Mouse (Mus musculus) gonadal fat pad, adult 2 months (tissue): ENCODE data around the gene Ufc1. TPM values are rescaled to one million over a fixed set of nuclear protein-coding genes. Genes with fewer than 3 reads are reported as not detected.
"Not testable (repeated sequence)": the region's sequence is repeated elsewhere in the genome, so short reads cannot be mapped to it uniquely, and the experiment has no call there.

Experiments used
- DNase-seq: peaks from one replicate; pipeline ENCODE4 v3.0.0-alpha.2; 2012; ENCODE audit warnings: low read depth
- polyA plus RNA-seq: library from polyadenylated mRNA; depleted of rRNA; stranded (reverse); fragments of >200 nt; gene quantifications from 2 replicates; pipeline ENCODE4 v1.2.3, GENCODE M21; 2012; rRNA removed

Ufc1 gene
- polyA plus RNA-seq: 42.7 and 47.2 TPM in 2 replicates

DNA sequence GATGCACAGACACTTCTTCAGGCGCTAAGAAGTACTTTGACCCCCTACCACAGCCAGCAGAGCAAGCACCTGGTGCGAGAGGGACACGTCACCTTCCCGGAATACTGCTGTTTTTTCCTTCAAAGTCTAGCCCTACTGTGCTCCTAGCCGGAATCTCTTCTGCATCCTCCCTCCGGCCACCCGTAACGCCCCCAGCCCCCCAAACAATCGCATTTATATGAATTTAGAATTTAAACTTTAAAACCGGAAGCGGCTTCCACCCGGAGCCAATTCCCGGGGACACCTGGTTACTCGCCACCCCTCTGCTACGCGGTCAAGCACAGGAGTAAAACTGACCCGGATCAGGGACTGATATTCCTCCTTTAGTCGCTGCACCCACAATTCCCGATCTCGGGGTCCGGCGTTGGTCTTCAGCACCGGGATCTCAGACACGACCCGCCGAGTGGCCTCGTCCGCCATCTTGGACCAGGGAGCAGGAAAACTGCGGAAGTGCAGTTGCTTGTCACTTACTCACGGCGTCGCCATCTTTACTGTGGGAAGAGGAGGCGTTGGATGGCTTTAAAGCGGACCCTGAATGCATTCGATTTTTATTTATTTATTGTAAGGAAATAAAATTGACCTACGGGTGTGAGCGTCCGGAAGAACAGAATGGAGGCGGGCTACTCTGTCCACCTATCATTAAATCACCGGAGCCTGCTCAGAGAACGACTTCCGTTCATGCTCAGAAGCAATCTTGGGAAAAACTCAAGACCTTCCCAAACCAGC is at the start of gene Ufc1:
Ufc1 (minus strand) TSS at position 727 of the 765 bp plus-strand sequence.
- no peak for DNase-seq

DNA sequence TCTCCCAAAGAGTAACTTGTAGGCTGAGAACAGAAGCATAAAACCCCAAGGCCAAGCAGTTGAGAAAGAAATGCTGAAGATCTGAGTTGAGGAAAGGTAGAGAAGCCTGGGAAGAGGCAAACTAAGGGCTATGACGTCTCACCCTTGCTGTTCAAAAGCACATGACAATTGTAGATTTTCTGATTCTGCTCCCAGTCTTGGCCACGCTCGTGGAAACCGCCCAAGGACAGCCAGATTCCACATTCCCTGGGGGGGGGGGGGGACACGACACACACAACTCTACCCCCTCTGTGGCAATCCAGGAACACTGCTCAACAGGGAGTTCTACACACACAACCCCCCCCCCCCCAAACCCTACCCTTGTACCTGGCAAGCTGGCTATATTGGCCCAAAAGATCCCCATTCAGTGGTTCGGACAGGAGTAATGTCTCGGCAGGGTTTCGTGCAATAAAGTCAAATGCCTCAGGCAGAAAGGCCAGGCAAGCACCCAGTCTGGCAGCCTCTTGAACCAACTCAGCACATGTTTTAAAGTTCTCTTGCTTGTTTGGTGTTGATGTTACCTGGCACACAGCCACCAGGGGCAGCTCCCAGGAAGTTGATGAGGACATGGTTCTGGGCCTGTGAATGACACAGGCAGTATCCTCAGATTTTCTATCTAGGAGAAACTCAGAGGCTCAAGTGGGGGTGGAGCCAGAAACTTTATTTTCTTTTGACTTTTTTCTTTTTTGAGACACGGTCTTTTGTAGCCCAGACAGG is 49.3 kb upstream of the Ufc1 start:
- no peak for DNase-seq

DNA sequence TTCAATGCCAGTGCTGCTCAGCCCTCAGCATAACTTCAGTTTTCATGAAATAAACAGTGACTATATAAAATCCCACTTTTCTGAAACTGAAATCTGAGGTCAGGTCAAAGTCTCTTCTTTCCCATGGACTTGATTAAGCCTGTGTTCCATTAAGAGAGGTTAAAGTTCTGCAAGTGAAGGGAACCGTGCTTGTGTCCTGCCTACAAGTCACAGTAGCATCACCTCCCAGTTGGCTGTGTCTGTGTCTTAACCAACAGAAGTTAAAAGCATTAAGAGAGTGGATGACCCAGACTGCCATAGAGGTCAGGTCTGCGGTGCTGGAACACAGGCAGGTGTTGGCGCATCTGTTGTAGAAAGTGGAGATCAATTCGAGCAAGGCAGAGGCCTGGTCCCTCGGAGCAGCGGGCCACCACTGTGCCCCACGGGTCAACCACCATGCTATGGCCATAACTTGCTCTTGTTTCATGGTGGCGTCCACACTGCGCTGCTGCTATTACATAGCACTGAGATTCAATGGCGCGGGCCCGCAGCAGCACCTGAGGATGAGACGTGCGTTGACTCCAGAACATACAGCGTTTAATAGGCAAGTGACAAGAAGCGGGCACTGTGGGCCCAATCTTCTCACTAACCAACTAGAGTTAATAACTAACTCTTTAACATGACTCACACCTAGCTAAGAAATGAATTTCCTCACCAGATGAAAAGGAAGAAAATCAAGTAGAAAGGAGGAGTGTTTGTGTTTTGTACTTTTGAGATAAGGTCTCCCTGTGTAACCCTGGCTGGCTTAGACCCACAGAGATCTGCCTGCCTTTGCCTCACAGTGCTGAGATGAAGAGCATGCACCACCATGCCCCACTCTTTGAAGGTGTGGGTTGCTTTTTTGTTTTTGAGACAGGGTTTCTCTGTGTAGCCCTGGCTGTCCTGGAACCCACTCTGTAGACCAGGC is 47.7 kb upstream of the Ufc1 start:
- DNase-seq: no peak

DNA sequence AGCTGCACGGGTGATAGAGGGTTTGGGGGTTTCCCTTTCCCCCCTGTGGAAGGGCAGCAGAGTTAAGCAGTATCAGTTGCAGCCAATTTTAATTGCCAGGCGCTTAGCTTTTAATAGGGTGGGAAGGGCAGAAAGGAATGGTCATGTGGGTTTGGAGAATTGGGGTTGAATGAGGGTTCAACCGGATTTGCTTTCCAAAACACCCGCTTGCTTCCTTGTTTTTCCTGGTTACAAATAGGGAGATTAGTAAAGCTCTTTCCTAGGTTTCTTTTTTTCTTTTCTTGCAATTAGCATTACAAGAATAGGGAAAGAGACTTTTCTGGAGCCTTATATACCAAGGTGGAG is 35.4 kb upstream of the Ufc1 start:
- no peak for DNase-seq

DNA sequence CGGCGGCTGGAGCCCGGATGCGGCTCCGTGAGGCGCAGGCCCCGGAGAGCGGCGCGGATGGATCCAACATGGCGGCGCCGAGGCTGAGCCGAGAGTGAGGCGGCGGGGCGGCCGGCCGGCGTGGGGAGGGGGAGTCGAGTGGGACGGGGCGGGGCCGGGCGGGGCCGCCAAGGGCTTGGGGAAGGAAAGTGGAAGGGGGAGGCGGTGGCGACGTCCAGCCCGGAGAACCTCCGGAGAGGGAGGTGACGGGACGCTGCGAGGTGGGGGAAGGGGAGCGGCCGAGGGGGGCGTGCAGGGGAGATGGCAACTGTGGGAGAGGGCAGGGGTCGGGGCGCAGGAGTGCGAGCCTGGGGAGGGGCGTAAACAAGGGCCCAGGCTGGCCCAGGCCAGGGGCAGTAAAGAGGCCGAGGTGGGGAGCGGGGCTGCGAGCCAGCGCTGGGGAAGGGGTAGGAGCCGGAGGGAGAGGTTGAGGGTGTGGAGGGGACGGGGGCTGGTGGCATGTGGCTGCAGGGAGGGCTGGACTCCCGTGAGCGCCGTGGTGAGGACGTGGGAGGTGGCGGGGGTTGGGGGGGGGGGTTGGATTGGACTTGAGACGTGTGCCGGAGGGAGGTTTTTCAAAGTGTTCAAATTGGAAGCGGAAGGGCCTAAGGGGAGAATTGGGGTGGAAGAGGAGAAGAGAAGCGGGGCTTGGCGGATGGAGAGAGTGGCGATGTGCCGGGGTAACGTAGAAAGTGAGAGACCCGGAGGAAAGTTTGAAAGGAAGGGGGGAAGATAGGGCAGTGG is 34.8 kb upstream of the Ufc1 start:
- no peak for DNase-seq

DNA sequence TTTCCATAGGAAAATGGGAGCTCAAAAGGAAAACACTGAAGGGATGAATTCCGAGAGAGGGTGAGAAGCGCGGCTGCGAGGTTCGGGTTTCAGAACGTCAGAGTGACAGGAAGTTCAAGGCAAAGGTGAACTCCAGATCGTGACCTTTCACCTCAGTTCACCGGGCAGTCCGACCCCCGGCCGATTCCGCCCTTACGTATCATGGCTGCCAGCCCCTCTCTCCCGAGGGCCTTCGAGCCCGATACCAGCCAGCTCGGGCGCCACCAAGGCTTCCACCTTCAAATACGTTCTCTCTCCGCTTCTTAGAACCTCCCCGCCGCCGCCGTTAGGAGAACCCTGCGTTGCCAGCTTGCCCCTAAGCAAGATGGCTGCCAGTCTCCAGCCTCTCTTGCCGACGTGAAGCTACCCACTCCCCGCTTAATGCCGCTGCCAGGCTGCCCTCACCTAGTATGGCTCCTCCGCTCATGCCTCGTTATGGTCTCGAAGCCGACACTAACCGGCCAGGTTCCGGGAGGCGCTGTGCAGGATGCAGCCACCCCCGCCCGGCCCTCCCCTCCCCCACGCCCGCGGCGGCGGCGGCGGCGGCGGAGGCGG is 34.1 kb upstream of the Ufc1 start, which contains the start of gene Dedd:
Dedd (plus strand) TSS at position 307 of the 594 bp plus-strand sequence.
- DNase-seq: no peak

DNA sequence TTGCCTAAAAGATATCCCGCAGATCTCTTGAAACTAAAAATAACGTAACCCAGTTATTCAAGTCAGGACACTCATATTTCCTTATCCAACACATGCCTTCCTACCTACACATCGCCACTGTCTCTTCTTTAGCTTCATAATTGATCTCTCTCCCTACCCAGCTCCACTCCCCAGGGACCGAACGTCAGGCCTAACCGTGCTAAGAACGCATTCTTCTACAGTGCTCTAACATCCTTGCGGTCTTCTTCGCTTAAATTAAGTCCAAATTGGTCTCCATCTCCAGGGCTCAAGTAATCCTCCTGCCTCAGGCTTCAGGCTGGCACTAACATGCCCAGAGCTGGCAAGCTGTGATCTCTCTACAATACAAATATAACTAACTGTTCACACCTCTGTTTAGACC is 33.4 kb upstream of the Ufc1 start:
- DNase-seq: no peak

DNA sequence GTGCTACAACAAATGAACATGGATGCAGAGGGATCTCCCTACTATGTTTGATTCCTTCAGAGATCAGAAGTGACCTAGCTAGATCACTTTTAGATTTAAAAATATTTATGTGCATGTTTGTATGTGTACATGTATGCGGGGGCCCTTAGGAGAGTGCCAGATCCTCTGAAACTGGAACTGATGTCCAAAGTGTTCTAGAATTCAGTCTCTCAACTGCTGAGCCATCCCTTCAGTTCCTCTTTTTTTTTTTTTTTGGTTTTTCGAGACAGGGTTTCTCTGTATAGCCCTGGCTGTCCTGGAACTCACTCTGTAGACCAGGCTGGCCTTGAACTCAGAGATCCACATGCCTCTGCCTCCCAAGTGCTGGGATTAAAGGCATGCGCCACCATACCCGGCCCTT is 31.8 kb upstream of the Ufc1 start:
- not testable (repeated sequence) for DNase-seq

DNA sequence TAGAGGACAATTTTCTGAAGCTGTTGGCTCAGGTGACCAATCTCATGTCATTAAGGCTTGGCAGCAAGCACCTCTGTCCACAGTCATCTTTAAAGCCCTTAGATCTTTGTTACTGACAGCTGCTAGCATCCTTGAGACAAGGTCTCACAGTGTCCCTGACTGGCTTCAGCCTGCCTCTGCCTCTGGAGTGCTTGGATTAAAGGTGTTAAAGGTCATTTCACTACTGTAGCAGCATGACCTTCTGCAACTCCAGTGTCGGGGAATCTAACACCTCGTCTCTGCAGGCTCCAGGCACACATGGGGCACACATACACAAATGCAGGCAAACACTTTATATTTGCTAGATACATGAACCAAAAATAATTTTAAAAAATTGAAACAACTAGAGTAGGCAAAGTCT is 30.7 kb upstream of the Ufc1 start:
- no peak for DNase-seq

DNA sequence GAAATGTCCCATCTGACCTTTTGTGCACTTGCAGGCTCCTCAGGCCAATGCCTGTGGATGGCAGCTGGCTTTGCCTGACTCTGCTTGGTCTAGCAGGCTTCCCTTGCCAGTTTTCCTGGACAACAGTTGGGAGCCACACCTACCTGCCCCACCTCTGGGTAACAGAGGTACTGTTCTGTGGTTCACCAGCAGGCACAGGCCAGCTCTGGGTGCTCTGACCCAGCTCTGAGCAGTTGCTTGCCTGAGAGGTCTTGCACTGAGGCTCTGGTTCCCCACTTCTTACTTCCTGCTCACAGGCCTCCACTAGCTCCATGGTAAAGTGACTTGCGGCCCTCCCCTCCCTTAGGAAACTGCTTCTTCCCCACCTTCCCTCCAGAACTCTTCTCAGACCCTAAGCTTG is 27.2 kb upstream of the Ufc1 start:
- DNase-seq: no peak

DNA sequence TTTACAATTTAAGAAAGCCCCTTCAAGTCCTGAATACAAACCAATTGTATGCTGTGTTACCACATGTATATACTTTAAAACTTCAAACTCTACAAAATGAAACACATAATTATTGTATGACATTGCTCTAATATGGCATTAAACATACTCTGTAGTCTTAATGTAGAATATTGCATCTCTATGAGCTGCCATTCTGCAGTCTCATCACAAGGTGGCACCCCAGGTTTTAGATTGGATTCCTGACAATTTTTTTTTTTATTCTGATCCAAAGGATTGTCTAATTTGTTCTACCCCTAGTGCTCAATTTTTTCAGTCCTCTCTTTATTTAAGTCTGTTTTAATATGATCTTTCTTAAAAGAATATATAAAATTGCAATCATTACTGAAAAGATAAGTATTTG is 26.6 kb upstream of the Ufc1 start:
- DNase-seq: no peak

DNA sequence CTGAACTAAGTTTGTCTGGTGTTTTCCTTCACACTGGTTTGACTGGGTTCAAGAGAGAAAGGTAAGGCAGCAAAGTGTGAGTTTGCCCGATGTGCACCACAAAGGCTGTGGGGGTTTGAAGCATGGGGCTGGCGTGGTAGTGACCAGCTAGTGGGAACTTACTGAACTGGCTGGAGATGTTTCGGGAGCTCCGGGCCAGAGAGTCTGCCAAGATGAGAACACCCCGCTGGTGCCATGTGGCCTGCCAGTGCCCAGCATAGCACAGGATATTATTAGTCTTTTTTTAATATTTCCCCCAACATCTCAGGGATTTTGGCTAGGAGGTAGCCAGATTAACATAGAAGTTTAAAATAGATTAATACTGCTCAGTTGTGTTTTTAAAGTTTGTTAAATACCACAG is 25.3 kb upstream of the Ufc1 start:
- no peak for DNase-seq

DNA sequence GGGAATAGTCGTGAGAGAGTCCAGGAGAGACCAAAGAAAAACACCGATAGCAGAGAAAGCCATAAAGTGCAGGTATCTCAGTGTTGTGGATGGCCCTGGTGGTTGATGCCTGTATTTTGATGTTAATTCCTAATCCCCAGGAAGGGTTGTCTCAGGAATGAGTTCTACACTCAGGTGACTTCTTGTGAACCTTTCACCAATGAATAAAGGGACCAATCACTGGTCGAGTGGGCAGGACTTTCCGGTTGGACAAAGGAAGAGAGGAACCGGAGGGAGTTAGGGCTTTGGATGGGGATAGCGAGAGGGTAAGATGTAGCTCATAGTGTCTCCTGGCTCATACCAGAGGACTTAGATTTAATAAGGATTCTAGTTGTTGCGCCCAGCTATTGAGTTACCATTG is 24.9 kb upstream of the Ufc1 start:
- no peak for DNase-seq

DNA sequence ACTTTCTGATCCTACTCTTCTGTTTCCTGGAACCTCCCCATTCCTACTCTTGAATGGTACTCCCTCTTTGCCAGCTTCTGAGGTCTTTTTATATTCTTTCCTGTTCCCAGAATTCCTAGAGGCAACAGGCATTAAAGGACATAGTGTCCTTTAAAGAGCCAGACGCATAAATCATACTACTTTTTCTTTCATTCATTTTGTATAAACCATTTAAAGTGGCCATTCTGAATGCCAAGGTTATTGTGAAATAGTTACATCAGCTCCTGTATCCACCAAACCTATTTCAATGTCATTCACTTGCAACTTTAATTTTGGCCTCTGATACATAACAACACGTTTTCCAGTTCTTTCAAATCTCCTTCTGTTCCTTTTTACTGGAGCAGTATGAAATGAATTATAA is 14.5 kb upstream of the Ufc1 start:
- DNase-seq: no peak

DNA sequence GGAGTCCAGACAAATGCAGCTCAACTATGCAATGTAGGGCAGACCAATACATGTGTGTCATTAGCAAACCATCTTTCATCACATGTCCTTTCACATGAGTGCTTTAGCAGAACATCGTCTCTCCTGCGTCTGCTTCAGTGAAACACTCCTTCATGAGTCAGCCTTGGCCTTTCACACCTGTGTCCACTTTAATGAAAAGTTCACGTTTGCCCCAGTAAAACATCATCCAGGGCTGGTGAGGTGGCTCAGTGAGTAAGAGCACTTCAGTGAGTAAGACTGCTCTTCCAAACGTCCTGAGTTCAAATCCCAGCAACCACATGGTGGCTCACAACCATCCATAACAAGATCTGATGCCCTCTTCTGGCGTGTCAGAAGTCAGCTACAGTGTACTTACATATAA is 11.3 kb upstream of the Ufc1 start:
- not testable (repeated sequence) for DNase-seq

DNA sequence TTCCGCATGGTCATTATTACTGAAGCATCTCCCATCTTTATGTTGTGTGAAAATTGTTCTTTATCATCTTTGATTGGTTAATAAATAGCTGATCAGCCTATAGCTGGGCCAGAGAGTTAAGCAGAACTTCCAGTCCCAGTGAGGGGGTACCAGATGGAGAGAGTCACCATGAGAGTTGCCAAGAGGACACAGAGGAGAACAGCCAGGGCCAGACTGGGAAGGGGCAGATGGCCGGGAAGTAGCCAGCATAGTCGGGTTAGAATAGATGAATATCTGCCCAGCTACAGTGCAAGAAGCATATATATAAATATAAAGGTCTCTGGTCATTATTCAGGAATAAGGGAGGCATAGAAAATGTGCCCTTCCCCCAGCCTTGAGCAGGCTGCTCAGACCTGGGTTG is 3.4 kb upstream of the Ufc1 start:
- DNase-seq: no peak

DNA sequence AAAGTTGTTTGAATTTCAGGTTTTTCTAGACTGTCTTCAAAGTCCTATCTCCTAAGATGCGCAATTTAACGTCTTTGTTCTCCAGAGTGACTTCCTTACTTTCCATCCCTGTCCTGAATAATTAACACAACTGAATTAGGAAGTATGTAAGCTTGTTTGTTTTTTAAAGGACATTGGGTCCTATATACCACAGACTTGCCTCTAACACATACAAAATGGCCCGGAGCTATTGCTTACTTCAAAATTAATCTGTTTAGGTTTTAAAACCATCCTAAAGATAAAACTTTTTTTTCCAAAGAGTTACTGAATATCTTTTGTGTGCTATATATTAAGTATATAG is 209 bp upstream of the Ufc1 start:
- DNase-seq: no peak

DNA sequence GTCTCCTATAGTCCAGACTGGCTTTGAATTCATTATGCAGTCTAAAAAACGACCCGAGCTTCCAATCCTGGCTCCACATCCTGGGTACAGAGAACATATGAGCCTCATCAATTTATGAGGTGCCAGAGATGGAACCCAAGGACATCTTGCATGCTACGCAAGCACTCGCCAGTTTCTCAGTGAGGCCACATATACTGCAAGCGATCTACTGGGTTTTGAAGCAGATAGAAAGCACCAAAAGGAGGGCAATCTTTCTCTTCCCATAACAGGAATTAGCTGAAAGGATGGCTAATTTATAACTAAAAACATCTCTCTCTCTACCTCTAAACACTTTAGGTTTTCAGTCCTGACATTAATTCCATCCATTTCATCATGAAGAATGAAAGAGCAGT is 922 bp downstream of the Ufc1 start:
- no peak for DNase-seq

DNA sequence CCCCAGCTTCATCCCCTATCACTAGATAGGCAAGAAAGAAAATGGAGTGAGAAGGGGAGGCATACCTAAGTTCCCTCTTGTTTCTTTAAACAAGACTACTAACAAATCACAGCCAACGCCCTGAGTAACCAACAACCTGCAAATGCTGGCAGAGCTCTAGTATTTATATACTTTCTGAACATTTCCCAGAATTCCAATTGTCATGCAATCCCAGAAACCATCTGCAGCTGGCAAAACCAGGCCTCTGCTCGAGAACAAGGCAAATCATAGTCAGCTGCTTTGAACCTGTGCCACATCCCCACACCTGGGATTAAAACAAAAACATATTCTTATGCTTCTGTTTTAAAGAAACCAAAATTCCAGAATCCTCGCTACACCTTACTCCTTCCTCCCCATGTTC is 1.5 kb downstream of the Ufc1 start:
- DNase-seq: no peak

DNA sequence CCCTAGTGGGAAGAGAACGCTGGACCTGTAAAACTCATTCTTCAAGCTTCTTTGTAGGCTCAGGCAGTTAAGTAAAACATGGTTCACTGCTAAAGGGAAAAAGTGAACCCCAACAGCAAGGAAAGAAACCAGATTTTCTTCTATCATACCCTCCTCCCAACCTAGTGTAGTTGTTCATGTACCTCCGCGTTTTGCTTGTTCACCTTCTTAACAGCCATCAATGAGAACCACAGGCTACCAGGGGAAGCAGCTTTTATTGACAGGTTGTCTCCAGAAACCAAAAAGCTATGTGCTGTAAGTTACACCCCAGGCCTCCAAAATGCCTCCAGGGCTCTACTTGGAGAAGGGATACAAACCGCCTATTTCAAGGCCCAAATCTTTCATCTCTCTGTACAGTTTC is 6.5 kb downstream of the Ufc1 start:
- no peak for DNase-seq
